Mouse (Mus musculus): Measurements from ENCODE around the gene Nr2e3. TPM values are rescaled to one million over a fixed set of nuclear protein-coding genes. Genes with fewer than 3 reads are reported as not detected.
"Not testable (repeated sequence)": the region's sequence is repeated elsewhere in the genome, so short reads cannot be mapped to it uniquely, and the experiment has no call there.

Nr2e3 gene
- polyA plus RNA-seq, 1 experiment from 2014 or later, result not detected

GRCm38 (mm10) chr9:59959276-59959675, 1.2 kb downstream of the Nr2e3 start:
- H3K4me2 ChIP-seq, result no peak overlapping the region
- peak; percentile 98 for DNase-seq
- no peak overlapping the region for H3K4me3 ChIP-seq (ENCODE audit: low read depth, low read length)
- H3K27me3 ChIP-seq (ENCODE audit: insufficient read depth, low read length), result no peaks in the 10 kb centered on the region
- no peaks in the 10 kb centered on the region for H3K9me3 ChIP-seq (ENCODE audit: low read depth, low read length)
- peaks cover 6% of the 10 kb centered on the region for H3K4me1 ChIP-seq (ENCODE audit: insufficient read depth)
- 1% methylated on average over 8 of the region's 8 CpGs for WGBS
- no peak overlapping the region for H3K9ac ChIP-seq
- ATAC-seq (ENCODE audit: insufficient read depth), result peak; percentile 57
- peak; percentile 94 for TF ChIP-seq CTCF (IDR thresholded peaks at IDR 0.05; ENCODE audit: low read depth)
- H3K27ac ChIP-seq (ENCODE audit: low read depth), result no peak overlapping the region
- H3K36me3 ChIP-seq (ENCODE audit: insufficient read depth), result no peaks in the 10 kb centered on the region

- H3K9me3 ChIP-seq (ENCODE audit: low read depth, low read length); H3K4me3 ChIP-seq (ENCODE audit: low read depth, low read length); H3K36me3 ChIP-seq (ENCODE audit: insufficient read depth); ATAC-seq (ENCODE audit: insufficient read depth); H3K4me2 ChIP-seq; H3K4me1 ChIP-seq (ENCODE audit: insufficient read depth); H3K27me3 ChIP-seq (ENCODE audit: insufficient read depth, low read length); H3K27ac ChIP-seq (ENCODE audit: low read depth); H3K9ac ChIP-seq; DNase-seq: not testable (repeated sequence)
- WGBS, result 75% methylated on average over 1 of the region's 1 CpGs
Measured at GRCm38 (mm10) chr9:59958115-59958514, 2.3 kb downstream of the Nr2e3 start.

GRCm38 (mm10) chr9:59956496-59956895, 4.0 kb downstream of the Nr2e3 start:
- no peak for TF ChIP-seq CTCF (IDR thresholded peaks at IDR 0.05; ENCODE audit: low read depth)
- H3K36me3 ChIP-seq (ENCODE audit: insufficient read depth), result no peaks in the 10 kb centered on the region
- ATAC-seq (ENCODE audit: insufficient read depth) (no peak), DNase-seq (peak; percentile 39)
- peaks cover 6% of the 10 kb centered on the region for H3K4me1 ChIP-seq (ENCODE audit: insufficient read depth)
- H3K27me3 ChIP-seq (ENCODE audit: insufficient read depth, low read length), result no peaks in the 10 kb centered on the region
- peak overlapping the region; percentile 26 for H3K4me2 ChIP-seq
- H3K27ac ChIP-seq (ENCODE audit: low read depth), result no peak overlapping the region
- peak overlapping the region; percentile 22; the same call in 1 of the 2 replicates for H3K4me3 ChIP-seq (ENCODE audit: low read depth, low read length)
- no peak overlapping the region; the same call in 1 of the 2 replicates for H3K9ac ChIP-seq
- H3K9me3 ChIP-seq (ENCODE audit: low read depth, low read length), result no peaks in the 10 kb centered on the region
- 16% methylated on average over 6 of the region's 6 CpGs for WGBS

DNA sequence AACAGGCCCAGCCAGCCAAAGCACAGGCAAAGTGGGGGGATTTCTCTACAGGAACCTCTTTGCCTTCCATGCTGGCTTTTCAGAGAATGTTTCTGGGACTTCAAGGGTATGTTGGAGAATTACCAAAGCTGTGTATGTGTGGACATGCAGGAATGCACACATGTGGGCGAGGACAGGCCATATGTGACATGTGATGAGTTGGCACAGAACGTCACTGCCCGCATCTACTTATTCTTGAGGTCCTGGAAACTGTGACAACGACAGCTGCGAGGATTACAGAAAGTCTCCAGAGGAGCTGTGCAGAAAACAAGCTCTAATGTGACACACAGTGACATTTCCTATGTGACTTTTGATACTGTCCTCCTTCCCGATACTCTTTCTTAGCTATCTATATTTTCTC, 4.8 kb downstream of the Nr2e3 start:
- WGBS, result 51% methylated on average over 6 of the region's 6 CpGs
- Histone ChIP-seq H3K27me3 (ENCODE audit: insufficient read depth, low read length) (no peaks in the 10 kb centered on the region), H3K4me1 (ENCODE audit: insufficient read depth) (peaks cover 6% of the 10 kb centered on the region), H3K9ac (no peak overlapping the region), H3K27ac (ENCODE audit: low read depth) (peak overlapping the region; percentile 33; the same call in 1 of the 2 replicates), H3K4me3 (ENCODE audit: low read depth, low read length) (no peak overlapping the region), H3K4me2 (peak overlapping the region; percentile 26; the same call in 1 of the 2 replicates), H3K36me3 (ENCODE audit: insufficient read depth) (no peaks in the 10 kb centered on the region), H3K9me3 (ENCODE audit: low read depth, low read length) (no peaks in the 10 kb centered on the region)
- ATAC-seq (ENCODE audit: insufficient read depth) (no peak), DNase-seq (peak; percentile 32)
- no peak for TF ChIP-seq CTCF (IDR thresholded peaks at IDR 0.05; ENCODE audit: low read depth)

- peak overlapping the region; percentile 33; the same call in 1 of the 2 replicates for H3K27ac ChIP-seq (ENCODE audit: low read depth)
- no peaks in the 10 kb centered on the region for H3K27me3 ChIP-seq (ENCODE audit: insufficient read depth, low read length)
- no peak overlapping the region for H3K4me2 ChIP-seq
- H3K9ac ChIP-seq, result no peak overlapping the region
- no peak for DNase-seq
- WGBS, result 39% methylated on average over 3 of the region's 3 CpGs
- no peak overlapping the region for H3K4me3 ChIP-seq (ENCODE audit: low read depth, low read length)
- no peak for TF ChIP-seq CTCF (IDR thresholded peaks at IDR 0.05; ENCODE audit: low read depth)
- ATAC-seq (ENCODE audit: insufficient read depth), result no peak
- H3K9me3 ChIP-seq (ENCODE audit: low read depth, low read length), result no peaks in the 10 kb centered on the region
- H3K36me3 ChIP-seq (ENCODE audit: insufficient read depth), result no peaks in the 10 kb centered on the region
- peaks cover 6% of the 10 kb centered on the region for H3K4me1 ChIP-seq (ENCODE audit: insufficient read depth)
Measured at GRCm38 (mm10) chr9:59955199-59955598, 5.3 kb downstream of the Nr2e3 start.

DNA sequence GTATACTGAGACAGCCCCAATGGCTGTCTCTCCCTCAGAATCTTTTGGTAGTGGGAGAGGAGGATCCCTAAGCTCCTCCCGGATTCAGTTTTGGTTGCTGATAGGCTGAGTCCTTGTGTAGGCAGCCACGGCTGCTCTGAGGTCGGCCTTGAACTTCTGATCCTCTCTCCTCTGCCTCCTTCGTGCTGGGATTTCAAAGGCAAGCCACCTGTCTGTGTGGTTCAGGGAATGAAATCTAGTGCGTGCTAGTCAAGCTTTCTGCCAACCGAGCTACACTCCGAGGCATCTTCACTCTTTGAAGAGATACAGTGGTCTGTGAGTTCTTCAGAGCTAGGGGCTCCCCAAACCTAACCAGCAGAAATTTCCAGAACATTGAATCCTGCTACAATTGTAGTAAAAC, 6.9 kb downstream of the Nr2e3 start:
- Histone ChIP-seq H3K4me2 (no peak overlapping the region), H3K9ac (no peak overlapping the region), H3K27ac (ENCODE audit: low read depth) (0 out of 2 replicates have a peak overlapping the region, but pooled peaks have one; percentile 12), H3K9me3 (ENCODE audit: low read depth, low read length) (no peaks in the 10 kb centered on the region), H3K4me3 (ENCODE audit: low read depth, low read length) (no peak overlapping the region), H3K36me3 (ENCODE audit: insufficient read depth) (no peaks in the 10 kb centered on the region), H3K4me1 (ENCODE audit: insufficient read depth) (peaks cover 6% of the 10 kb centered on the region), H3K27me3 (ENCODE audit: insufficient read depth, low read length) (no peaks in the 10 kb centered on the region)
- TF ChIP-seq CTCF (IDR thresholded peaks at IDR 0.05; ENCODE audit: low read depth), result no peak
- ATAC-seq (ENCODE audit: insufficient read depth), result no peak
- 69% methylated on average over 7 of the region's 7 CpGs for WGBS
- DNase-seq, result no peak

GRCm38 (mm10) chr9:59952515-59953070, 7.9 kb downstream of the Nr2e3 start:
- WGBS, result 33% methylated on average over 8 of the region's 8 CpGs
- no peak overlapping the region for H3K9ac ChIP-seq
- no peak for ATAC-seq (ENCODE audit: insufficient read depth)

More at GRCm38 (mm10) chr9:59952515-59953070, 7.9 kb downstream of the Nr2e3 start:
- H3K4me3 ChIP-seq (ENCODE audit: low read depth, low read length), result no peak overlapping the region
- no peak overlapping the region for H3K4me2 ChIP-seq
- H3K27me3 ChIP-seq (ENCODE audit: insufficient read depth, low read length), result no peaks in the 10 kb centered on the region
- no peaks in the 10 kb centered on the region for H3K36me3 ChIP-seq (ENCODE audit: insufficient read depth)
- no peak for DNase-seq
- no peak overlapping the region for H3K27ac ChIP-seq (ENCODE audit: low read depth)
- TF ChIP-seq CTCF (IDR thresholded peaks at IDR 0.05; ENCODE audit: low read depth), result no peak
- no peaks in the 10 kb centered on the region for H3K9me3 ChIP-seq (ENCODE audit: low read depth, low read length)
- peaks cover 6% of the 10 kb centered on the region for H3K4me1 ChIP-seq (ENCODE audit: insufficient read depth)

All from lung, embryonic 14.5 days (tissue).